Mouse (Mus musculus): ENCODE measurements around the gene Rab19. TPM values are rescaled to one million over a fixed set of nuclear protein-coding genes. Genes with fewer than 3 reads are reported as not detected.
"Not testable (repeated sequence)": the region's sequence is repeated elsewhere in the genome, so short reads cannot be mapped to it uniquely, and the experiment has no call there.

Gene Rab19
- total RNA-seq, 2 experiments from 2014 or later, result 0.22 TPM; not detected in 1

DNA sequence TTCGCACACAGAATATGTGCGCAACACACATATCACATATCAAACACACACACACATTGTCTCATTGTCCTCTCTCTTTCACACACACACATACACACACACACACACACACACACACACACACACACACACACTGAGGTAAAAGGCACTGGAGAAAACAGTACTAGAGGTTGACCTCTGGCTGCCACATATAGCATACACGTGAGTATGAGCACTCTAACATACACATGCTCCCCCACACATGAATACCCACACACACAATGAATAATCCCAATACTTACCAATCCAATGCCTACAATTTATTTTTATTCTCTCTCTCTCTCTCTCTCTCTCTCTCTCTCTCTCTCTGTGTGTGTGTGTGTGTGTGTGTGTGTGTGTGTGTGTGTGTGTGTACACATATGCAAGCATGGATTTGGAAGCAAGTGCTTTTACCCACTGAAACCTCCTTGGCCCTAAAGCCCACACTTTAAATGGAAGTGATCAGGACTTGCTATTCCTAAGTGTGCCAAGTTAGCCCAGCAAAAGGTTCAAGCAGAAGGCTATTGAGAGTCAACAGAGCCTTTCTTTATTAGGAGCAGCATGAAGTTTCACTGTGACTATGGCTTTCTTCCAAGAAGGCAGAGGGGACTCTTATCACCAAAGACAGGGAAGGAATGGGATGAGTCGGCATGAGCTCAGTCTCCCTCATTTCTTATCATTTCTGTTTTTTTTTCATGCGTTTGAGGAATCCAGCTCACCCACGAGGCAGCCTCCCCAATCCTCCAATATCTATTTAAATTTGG is 48.2 kb downstream of the Rab19 start:
- DNase-seq (ENCODE audit: low spot score in 2 of 2), result no peak

DNA sequence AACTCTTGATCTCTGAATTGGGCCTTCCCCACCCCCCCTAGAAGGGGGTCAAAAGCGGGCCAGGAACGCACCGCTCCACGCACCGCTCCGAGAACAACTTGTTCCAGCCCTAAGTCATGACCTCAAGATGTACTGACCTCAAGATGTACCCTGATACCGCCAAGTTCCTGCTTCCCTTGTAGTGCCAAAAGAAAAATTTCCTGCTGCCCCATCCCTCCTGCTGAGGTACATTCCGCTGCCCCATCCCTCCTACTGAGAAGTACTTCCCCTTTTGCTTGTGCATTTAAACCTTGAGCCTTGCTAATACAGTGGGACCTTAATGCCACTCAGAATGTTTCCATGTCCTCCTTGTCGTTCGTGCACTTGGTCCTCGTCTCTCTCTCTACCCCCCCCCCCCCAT is 49.7 kb downstream of the Rab19 start:
- DNase-seq (ENCODE audit: low spot score in 2 of 2), result no peak

DNA sequence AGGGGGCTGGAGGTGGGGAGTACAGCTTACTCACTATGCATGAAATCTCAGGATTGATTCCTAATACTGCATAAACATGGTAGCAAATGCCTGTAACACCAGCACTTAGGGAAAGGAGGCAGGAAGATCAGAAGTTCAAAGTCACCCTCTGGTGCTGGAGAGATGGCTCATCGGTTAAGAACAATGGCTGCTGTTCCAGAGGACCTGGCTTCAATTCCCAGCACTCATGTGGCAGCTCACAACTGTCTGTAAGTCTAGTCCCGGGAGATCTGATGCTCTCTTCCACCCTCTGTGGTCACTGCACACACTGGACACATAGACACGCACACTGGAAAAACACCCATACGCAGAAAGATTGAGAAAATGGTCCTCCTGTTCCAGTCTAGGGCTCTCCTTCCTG is 52.2 kb downstream of the Rab19 start:
- DNase-seq (ENCODE audit: low spot score in 2 of 2), result no peak

DNA sequence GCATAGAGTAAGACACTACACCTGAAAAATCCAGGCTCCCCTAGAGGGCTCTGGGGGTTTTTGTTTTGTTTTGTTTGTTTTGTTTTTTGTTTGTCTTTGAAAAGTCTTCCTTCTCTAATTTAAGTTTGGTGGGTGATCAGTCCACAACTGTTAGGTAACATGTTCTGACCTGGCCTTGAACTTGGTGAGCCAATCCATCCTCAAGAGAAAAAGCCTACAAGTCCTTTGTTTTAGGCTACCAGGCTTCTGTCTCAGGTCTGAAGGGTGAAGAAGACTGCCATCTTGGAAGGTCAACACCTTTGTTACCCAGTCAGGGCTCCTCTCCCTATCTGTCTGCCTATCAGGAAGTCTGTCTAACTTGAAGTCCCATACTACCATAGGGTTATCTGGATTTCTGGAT is 52.7 kb downstream of the Rab19 start:
- no peak for DNase-seq (ENCODE audit: low spot score in 2 of 2)

- no peak for DNase-seq (ENCODE audit: low spot score in 2 of 2)
Observed at GRCm38 (mm10) chr6:39434111-39434885, 53.3 kb downstream of the Rab19 start.

DNA sequence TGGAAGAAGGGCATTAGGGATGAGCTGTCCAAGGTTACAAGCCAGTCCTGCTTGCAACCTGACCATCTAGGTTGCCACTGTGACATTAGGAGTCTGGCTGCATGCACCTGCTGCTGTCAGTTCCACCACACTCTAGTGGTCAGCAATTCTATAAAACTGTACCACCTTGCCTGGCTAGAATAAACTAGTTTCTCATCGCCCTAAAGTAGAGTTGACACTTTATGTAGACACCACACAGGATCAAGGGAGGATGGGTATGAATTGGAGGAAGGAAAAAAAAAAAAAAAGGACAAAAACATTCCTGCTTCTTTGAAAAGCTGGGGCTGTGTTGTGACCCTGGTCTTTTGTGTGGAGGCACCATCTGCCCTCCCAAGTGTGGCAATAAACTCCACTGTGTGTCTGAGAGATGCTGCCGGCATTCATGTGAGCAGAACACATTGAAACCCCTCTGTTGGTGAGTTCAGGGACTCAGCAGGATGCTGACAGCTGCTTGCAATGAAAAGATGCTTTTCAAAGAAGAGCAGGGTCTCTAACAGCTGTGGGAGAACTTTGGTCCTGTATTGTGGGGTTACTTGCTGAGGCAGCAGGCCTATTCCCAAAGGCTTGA is 54.0 kb downstream of the Rab19 start:
- DNase-seq (ENCODE audit: low spot score in 2 of 2), result no peak

GRCm38 (mm10) chr6:39435875-39436274 is 54.9 kb downstream of the Rab19 start:
- DNase-seq (ENCODE audit: low spot score in 2 of 2), result no peak

DNA sequence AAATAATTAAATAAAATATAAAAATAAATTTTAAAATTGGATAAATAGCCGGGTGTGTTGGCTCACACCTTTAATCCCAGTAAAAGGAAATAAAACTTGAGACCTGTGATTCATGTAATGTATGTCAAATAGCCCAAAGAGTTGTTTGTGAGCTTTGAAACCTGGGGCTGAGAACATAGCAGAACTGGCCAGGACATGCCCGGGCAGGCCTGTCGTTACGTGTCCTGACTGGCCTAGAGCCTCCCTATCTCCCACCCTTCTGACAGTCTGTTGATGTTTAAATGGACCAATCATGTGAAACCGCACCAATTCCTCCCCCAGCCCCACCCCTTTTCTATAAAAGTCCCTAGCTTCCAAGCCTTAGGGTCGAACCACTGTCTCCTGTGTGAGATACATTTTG is 56.5 kb downstream of the Rab19 start:
- not testable (repeated sequence) for DNase-seq (ENCODE audit: low spot score in 2 of 2)

Other genes with a start within 250 kb of the Rab19 start
- gene Kdm7a, start 174.4 kb upstream of the Rab19 start, total RNA-seq (2021), result 10 to 100 TPM; 13.4 to 14.6 TPM
- 10 to 100 TPM; 36.9 to 39.4 TPM for gene Slc37a3, start 3.5 kb upstream of the Rab19 start, total RNA-seq (2021)
- gene Mkrn1, start 39.3 kb downstream of the Rab19 start, total RNA-seq (2021), result 10 to 100 TPM; 20.9 to 26.1 TPM
- 10 to 100 TPM; 32.5 to 34.9 TPM for gene Dennd2a, start 176.7 kb downstream of the Rab19 start, total RNA-seq (2021)
- gene Adck2, start 192.7 kb downstream of the Rab19 start, total RNA-seq (2021), result 10 to 100 TPM; 15.9 to 18.3 TPM
- not detected for gene Gm42420, start 204.6 kb downstream of the Rab19 start, total RNA-seq (2021)
- gene Ndufb2, start 211.4 kb downstream of the Rab19 start, total RNA-seq (2021), result 100 to 1,000 TPM; 194 to 203 TPM